Mouse (Mus musculus) embryo, embryonic 11.5 days (tissue): ENCODE data around the gene Prr14.
"Not testable (repeated sequence)": the region's sequence is repeated elsewhere in the genome, so short reads cannot be mapped to it uniquely, and the experiment has no call there.

Source experiments
- DNase-seq: peaks from one replicate; pipeline ENCODE4 v3.0.0-alpha.2; 2012; ENCODE audit warnings: low read depth, low spot score

Gene Prr14

GRCm38 (mm10) chr7:127472060-127472459 is 12.6 kb downstream of the Prr14 start:
- DNase-seq = no peak

DNA sequence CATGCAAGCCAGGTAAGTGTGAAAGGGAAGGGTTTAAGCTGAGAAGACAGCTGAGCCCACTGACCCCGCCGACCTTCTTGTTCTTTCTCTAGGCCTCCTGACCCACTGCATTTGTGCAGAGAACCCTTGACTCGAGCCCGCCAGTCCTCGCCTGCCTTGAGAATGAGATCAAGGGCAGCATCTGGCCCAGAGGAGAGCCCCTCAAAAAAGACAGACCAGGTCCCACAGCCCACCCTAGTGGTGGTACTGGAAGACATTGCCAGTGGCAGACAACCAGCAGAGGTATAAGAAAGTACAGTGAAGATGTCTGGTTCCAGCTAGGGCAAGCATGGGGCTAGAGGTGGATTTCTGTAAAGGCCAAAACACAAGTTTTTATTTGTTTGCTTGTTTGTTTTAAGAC is 14.3 kb downstream of the Prr14 start:
- no peak for DNase-seq

DNA sequence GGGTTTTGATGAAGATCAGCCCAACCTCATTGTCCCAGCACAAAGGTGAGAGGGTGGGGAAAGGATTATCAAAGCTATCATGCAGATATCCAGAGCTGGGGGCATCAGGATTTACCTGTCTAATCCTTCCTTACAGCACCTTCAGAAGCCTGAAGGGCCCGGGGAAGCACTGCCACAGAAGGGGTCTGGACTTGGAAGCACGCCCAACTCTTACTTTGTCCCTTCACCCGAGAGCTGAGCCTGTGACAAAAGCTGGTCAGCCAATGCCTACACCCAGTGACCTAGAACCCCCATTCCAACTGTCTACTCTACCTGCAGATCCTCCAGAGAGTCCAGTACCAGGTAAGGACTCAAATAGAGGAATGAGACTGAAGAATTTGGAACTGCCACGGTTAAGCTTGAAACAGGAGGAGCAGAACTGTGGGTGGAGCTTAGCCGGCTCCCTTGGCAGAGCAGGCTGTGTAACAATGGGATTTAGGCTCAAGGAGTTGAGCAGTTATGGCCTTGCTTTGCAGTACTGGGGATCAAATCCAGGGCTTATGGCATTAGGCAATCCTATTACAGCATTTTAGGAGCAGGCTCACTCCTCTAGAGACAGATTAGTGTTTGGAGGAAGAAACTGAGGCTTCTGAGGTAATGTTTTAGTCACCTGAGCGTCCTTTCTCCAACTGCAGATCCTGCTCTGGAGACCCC is 15.1 kb downstream of the Prr14 start:
- DNase-seq = no peak

- DNase-seq = no peak
These were observed 15.9 kb downstream of the Prr14 start for GRCm38 (mm10) chr7:127475186-127475740.

GRCm38 (mm10) chr7:127476336-127476735 is 16.9 kb downstream of the Prr14 start:
- no peak for DNase-seq

- no peak for DNase-seq
These were observed 17.4 kb downstream of the Prr14 start for GRCm38 (mm10) chr7:127476855-127477254.

DNA sequence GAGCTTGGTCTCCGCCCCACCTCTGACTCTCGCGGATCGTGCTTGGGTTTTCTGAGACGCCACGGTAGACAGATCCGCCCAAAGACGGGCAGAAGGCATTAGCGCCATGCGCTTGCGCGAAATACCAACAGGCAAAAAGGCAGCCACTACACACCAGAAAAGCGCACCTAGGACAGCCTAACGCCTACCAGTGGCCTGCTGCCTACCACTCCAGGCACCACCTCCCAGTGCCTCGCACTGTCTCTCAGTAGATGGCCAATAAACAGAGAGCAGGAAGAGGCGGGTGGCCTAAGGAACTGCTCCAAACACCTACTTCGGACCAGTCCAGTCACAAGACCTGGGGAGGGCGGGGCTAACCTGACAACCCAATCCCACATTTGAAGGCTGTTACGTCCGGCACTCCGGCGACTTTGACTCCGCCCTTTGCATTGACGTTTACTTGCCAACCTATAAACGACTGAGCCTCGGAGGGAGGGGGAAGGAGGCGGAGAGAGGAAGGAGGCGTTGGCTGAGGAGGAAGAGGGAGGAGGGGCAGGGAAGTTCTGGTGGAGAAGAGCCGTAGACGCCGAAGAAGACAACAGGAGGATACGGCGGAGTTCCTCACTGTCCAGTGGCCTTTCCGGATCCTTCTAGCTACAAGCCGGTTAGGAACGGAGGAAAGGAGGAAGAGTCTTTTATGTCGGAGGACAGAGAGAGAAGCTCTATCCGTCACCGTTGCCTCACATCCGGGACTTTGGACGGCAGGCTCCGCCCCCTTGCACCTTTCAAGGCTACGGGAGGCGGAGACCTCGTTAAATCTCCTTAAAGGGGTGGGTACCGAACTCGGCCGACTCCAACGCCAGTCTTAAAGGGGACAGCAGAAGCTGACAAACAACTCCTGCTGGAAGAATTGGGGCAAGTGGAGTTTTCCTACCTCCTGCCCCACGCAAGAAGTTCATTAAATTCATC is 18.6 kb downstream of the Prr14 start:
- DNase-seq = peak; percentile 100

GRCm38 (mm10) chr7:127478635-127479317 is 19.4 kb downstream of the Prr14 start, which contains the start of gene Fbrs:
Gene Fbrs (plus strand): TSS chr7:127479199.
- DNase-seq = peak; percentile 89

DNA sequence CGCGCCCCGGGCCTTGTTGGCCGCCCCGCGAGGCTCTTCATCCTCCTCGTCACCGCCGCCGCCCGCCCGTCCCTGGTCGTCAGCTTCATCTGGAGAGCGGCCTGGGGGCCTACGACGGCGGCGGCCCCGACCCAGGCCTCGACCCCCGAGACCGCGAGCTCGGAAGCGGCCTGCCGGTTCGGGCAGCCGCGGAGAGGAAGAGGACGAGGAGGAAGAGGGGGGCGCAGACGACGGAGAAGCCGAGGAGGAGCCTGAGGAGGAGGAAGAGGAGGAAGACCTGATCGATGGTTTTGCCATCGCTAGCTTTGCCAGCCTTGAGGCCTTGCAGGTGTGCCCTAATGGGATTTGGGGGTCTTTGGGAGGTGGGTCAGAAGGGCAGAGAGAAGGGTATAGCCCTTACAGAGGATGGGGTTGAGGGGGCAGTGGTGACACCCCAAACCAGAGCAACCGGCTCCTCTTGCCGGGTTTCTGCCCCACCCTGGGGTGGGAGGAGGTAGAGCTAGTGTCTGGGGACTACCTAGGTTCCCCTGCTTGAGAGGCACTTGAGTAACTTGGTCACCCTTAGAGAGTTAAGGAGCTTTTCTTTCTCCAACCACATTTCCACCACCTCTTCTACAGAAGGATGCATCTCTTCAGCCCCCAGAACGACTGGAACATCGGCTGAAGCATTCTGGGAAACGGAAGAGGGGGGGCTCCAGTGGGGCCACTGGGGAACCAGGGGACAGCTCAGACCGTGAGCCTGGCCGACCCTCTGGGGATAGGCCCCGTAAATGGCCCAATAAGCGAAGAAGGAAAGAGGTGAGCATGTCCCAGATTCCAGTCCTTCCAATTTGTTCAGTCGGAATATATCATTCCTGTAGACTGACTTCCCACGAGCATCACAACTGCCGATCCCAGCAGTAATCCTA is 20.2 kb downstream of the Prr14 start:
- DNase-seq = no peak

- DNase-seq = no peak
These were observed 20.9 kb downstream of the Prr14 start for GRCm38 (mm10) chr7:127480321-127480720.

GRCm38 (mm10) chr7:127485416-127485815 is 26.0 kb downstream of the Prr14 start:
- DNase-seq = no peak

DNA sequence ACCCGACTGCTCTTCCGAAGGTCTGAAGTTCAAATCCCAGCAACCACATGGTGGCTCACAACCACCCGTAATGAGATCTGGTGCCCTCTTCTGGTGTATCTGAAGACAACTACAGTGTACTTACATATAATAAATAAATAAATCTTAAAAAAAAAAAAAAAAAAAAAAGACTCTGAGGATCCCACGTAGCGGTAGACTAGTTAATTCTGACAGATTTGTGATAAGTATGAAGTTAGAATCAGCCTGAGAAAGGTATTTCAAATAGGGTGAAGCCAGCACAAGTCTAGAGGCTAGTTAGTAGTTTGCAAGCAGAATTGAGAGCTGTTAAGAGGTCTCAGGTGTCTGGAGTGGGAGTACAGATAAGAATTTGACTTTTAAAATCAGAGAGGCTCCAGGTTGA is 29.0 kb downstream of the Prr14 start:
- not testable (repeated sequence) for DNase-seq

DNA sequence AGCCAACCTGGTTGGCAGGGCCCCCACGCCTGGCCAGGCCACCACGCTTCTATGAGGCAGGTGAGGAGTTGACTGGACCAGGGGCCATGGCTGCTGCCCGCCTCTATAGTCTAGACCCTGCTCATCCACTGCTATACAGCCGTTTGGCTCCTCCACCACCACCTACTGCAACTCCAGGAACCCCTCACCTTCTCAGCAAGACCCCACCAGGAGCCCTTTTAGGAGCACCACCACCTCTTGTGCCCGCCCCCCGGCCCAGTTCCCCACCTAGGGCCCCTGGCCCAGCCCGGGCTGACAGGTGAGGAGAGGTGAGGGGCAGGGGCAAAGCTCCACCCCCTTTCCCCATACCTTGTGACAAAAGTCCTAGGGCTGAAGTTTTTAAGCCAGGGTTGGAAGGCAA is 30.6 kb downstream of the Prr14 start:
- no peak for DNase-seq

GRCm38 (mm10) chr7:127491846-127492245 is 32.4 kb downstream of the Prr14 start:
- no peak for DNase-seq

DNA sequence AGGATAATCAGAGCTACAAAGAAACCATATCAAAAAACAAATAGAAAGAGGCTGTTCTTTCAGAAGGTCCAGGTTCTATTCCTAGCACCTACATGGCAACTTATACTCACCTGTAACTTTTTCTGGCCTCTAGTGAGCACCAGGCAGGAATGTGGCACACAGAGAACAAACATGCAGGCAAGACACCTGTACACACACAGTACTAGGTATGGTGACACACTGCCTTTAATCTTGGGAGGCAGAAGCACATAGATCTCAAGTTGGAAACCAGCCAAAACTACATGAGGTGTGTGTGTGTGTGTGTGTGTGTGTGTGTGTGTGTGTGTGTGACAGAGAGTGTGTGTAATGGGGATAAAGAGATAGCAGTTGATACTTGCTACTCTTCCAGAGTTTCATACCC is 35.2 kb downstream of the Prr14 start:
- DNase-seq = no peak

DNA sequence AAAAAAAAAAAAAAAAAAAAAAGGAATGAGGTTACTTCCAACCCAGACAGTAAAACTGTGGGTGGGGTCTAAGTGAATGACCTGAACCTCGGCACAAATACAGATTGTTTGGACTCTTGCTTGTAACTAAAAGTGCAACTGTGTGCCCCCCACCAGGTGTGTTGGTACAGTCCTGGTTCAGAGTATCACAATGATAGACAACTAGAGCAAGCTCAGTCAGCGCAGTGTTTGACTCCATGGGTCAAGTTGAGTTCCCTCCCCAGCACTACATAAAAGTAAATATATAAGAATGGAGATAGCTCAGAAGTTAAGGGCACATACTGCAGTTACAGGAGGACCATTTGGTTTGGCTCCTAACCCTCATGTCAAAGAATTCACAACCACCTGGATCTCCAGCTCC is 38.0 kb downstream of the Prr14 start:
- DNase-seq = no peak

- DNase-seq = no peak
These were observed 39.0 kb downstream of the Prr14 start for GRCm38 (mm10) chr7:127498407-127498806.

DNA sequence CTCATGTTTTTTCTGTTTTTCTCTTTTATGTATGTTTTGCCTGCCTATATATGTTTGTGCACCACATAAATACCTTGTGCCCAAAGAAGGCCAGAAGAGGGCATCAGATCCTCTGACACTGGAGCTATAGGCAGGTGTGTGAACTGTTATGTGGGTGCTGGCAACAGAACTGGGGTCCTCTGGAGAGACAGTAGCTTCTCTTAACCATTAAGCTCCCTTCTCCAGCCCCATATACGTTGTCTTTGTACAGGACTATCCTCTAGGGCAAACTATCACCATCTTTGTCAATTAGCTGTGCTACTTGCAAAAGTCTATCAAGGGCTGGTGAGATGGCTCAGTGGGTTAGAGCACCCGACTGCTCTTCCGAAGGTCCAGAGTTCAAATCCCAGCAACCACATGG is 48.9 kb downstream of the Prr14 start:
- no peak for DNase-seq

DNA sequence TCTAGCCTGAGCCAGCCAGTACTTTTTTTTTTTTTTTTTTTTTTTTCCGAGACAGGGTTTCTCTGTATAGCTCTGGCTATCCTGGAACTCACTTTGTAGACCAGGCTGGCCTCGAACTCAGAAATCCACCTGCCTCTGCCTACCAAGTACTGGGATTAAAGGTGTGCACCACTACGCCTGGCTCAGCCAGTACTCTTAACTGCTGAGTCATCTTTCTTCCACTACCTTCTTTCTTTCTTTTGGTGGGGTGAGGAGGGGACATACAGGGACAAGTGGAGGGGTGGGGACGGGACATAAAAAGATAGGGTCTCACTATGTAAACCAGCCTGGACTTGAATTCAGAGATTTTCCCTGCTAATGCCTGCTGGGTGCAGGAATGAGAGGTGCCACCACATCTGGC is 50.4 kb downstream of the Prr14 start:
- not testable (repeated sequence) for DNase-seq

DNA sequence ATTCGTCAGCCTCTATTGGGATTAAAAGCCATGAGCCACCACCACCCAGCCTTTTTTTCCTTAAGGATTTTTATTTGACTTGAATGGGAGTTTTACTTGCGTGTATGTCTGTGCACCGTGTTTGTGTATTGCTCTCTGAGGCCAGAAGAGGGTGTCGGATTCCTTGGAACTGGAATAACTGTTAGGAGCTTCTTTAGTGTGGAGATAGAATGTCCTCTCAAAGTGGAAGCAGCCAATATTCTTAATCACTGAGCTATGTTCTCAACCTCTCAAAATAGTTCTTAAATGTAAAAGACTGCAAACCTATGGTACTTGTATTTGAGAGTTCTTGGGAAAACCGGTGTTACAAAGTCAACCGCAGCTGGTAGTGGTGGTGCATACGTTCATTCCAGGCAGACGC is 51.8 kb downstream of the Prr14 start:
- DNase-seq = peak; percentile 11

- DNase-seq = peak; percentile 95
These were observed 52.4 kb downstream of the Prr14 start, which contains the start of gene Srcap for GRCm38 (mm10) chr7:127511808-127512230. Gene Srcap (plus strand): TSS chr7:127511983.
